10 mouse cellular contexts compared by ENCODE assay signal in the genomic region with DNA sequence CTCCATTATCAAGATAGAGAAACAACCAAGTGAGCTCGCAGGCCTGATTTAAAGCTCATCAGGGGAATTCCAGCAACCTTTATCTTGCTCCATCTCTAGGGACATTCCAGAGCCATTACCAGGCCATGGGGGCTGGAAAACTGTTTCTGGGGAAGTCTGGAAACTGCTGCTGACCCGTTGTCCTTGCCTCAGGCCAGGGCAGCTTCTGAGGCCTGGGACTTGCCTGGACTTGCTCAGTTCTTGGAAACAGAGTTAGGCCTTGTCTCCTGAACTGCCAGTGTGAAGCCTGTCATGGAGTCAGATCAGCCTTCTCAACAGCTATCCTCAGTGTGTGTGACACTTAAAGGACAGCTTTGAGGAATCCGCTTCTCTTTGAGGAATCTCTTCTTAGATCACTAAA. TPM values are rescaled to one million over a fixed set of nuclear protein-coding genes. Genes with fewer than 3 reads are reported as not detected.
A peak's percentile ranks its signal among the peaks of the same experiment; 100 is the strongest.
DNase-seq lines count a peak whose midpoint lies in the region; ATAC-seq and TF ChIP-seq lines count a peak whose summit lies in the region.
"Had no signal": no experiment of that assay in that cellular context is flagged by ENCODE, and none has a peak within 500 bp of the region (broad histone marks: within the 10 kb centered on the region; RNA-seq: fewer than 3 reads in every experiment).

No protein-coding gene starts in this region.

- WGBS in forebrain, embryonic 10.5 days: 68% methylated on average over 3 of the region's 3 CpGs
- WGBS in forebrain, embryonic 11.5 days: 71% methylated on average over 3 of the region's 3 CpGs
- WGBS in midbrain, embryonic 10.5 days: 72% methylated on average over 3 of the region's 3 CpGs
- WGBS in midbrain, embryonic 16.5 days: 72% methylated on average over 3 of the region's 3 CpGs
- 31% methylated on average over 3 of the region's 3 CpGs for WGBS in embryonic facial prominence, embryonic 14.5 days
- 40% methylated on average over 3 of the region's 3 CpGs for WGBS in limb, embryonic 14.5 days

- DNase-seq in forebrain, embryonic 10.5 days (ENCODE audit: extremely low spot score, low spot score): no peak
- no peak for DNase-seq in forebrain, embryonic 11.5 days (ENCODE audit: low spot score)
- DNase-seq in midbrain, embryonic 10.5 days (ENCODE audit: low spot score): no peak
- no peak for DNase-seq in embryonic facial prominence, embryonic 14.5 days (ENCODE audit: low spot score)
- DNase-seq in limb, embryonic 14.5 days (ENCODE audit: low spot score): no peak
- DNase-seq in frontal cortex, postnatal 14 days (ENCODE audit: low spot score in 2 of 2): no peak
- DNase-seq in thymus, postnatal 4 days: no peak
- DNase-seq: B cell, adult 2 months; liver, embryonic 13.5 days had no signal

- no peak for TF ChIP-seq POLR2A in limb, embryonic 14.5 days (IDR thresholded peaks at IDR 0.05; ENCODE audit: borderline replicate concordance, extremely low read depth, insufficient read depth, insufficient read length)

- H3K4me3 ChIP-seq in forebrain, embryonic 10.5 days: no peak overlapping the region
- no peak overlapping the region for H3K4me3 ChIP-seq in forebrain, embryonic 11.5 days (ENCODE audit: low read depth, low read length)
- H3K4me3 ChIP-seq in midbrain, embryonic 10.5 days: no peak overlapping the region
- H3K4me3 ChIP-seq in midbrain, embryonic 16.5 days (ENCODE audit: low read depth, low read length): no peak overlapping the region
- no peak overlapping the region for H3K4me3 ChIP-seq in embryonic facial prominence, embryonic 14.5 days (ENCODE audit: low read depth, low read length)
- H3K4me3 ChIP-seq in limb, embryonic 14.5 days (replicated peaks; ENCODE audit: low read length): no peak overlapping the region
- H3K4me3 ChIP-seq: liver, embryonic 13.5 days had no signal

- H3K4me2 ChIP-seq in forebrain, embryonic 11.5 days (ENCODE audit: low read depth, low read length, severe bottlenecking): no peak overlapping the region
- H3K4me2 ChIP-seq in midbrain, embryonic 16.5 days (ENCODE audit: low read length): no peak overlapping the region
- H3K4me2 ChIP-seq in embryonic facial prominence, embryonic 14.5 days (ENCODE audit: low read depth, low read length): no peak overlapping the region
- H3K4me2 ChIP-seq in limb, embryonic 14.5 days (replicated peaks; ENCODE audit: low read depth, low read length, severe bottlenecking): no peak overlapping the region
- H3K4me2 ChIP-seq: liver, embryonic 13.5 days had no signal

- no peaks in the 10 kb centered on the region for H3K9me3 ChIP-seq in forebrain, embryonic 10.5 days
- H3K9me3 ChIP-seq in forebrain, embryonic 11.5 days (ENCODE audit: control insufficient read depth, low read length): no peaks in the 10 kb centered on the region
- no peaks in the 10 kb centered on the region for H3K9me3 ChIP-seq in midbrain, embryonic 10.5 days (replicated peaks)
- no peaks in the 10 kb centered on the region for H3K9me3 ChIP-seq in midbrain, embryonic 16.5 days (replicated peaks; ENCODE audit: control insufficient read depth, low read length, poor library complexity, severe bottlenecking)
- H3K9me3 ChIP-seq in embryonic facial prominence, embryonic 14.5 days (ENCODE audit: control insufficient read depth, low read length): 0 out of 2 replicates have a peak, but pooled peaks cover 2% of the 10 kb centered on the region
- no peaks in the 10 kb centered on the region for H3K9me3 ChIP-seq in limb, embryonic 14.5 days (ENCODE audit: control insufficient read depth, low read length)
- H3K9me3 ChIP-seq: liver, embryonic 13.5 days had no signal

- H3K27ac ChIP-seq in forebrain, embryonic 10.5 days: peak overlapping the region; percentile 76
- no peak overlapping the region for H3K27ac ChIP-seq in forebrain, embryonic 11.5 days (ENCODE audit: low read depth, low read length)
- peak overlapping the region; percentile 46; the same call in 1 of the 2 replicates for H3K27ac ChIP-seq in midbrain, embryonic 10.5 days (replicated peaks)
- no peak overlapping the region for H3K27ac ChIP-seq in midbrain, embryonic 16.5 days (ENCODE audit: low read length)
- no peak overlapping the region for H3K27ac ChIP-seq in embryonic facial prominence, embryonic 14.5 days (replicated peaks; ENCODE audit: low read depth, low read length)
- no peak overlapping the region for H3K27ac ChIP-seq in limb, embryonic 14.5 days (replicated peaks; ENCODE audit: low read depth, low read length)
- H3K27ac ChIP-seq: liver, embryonic 13.5 days had no signal

- no peaks in the 10 kb centered on the region for H3K27me3 ChIP-seq in forebrain, embryonic 10.5 days (ENCODE audit: poor library complexity, severe bottlenecking)
- H3K27me3 ChIP-seq in forebrain, embryonic 11.5 days (ENCODE audit: control insufficient read depth, insufficient read depth, low read length): no peaks in the 10 kb centered on the region
- no peaks in the 10 kb centered on the region for H3K27me3 ChIP-seq in midbrain, embryonic 10.5 days (ENCODE audit: low read depth, poor library complexity, severe bottlenecking)
- H3K27me3 ChIP-seq in midbrain, embryonic 16.5 days (ENCODE audit: control insufficient read depth, insufficient read depth, low read depth, low read length): no peaks in the 10 kb centered on the region
- H3K27me3 ChIP-seq in embryonic facial prominence, embryonic 14.5 days (replicated peaks; ENCODE audit: control insufficient read depth, insufficient read depth, low read length): no peaks in the 10 kb centered on the region
- H3K27me3 ChIP-seq in limb, embryonic 14.5 days (ENCODE audit: control insufficient read depth, insufficient read depth, low read length): no peaks in the 10 kb centered on the region
- H3K27me3 ChIP-seq: liver, embryonic 13.5 days had no signal

- no peak overlapping the region for H3K9ac ChIP-seq in forebrain, embryonic 11.5 days (ENCODE audit: low read length)
- no peak overlapping the region for H3K9ac ChIP-seq in midbrain, embryonic 16.5 days (ENCODE audit: low read depth, low read length)
- no peak overlapping the region for H3K9ac ChIP-seq in embryonic facial prominence, embryonic 14.5 days (ENCODE audit: low read depth, low read length)
- peak overlapping the region; percentile 5; the same call in 1 of the 2 replicates for H3K9ac ChIP-seq in limb, embryonic 14.5 days (ENCODE audit: low read depth, low read length, severe bottlenecking)
- H3K9ac ChIP-seq: liver, embryonic 13.5 days had no signal

- peaks cover 18% of the 10 kb centered on the region for H3K4me1 ChIP-seq in forebrain, embryonic 10.5 days
- no peaks in the 10 kb centered on the region for H3K4me1 ChIP-seq in forebrain, embryonic 11.5 days (replicated peaks; ENCODE audit: control insufficient read depth, insufficient read depth, low read length)
- peaks cover 13% of the 10 kb centered on the region; the same call in 1 of the 2 replicates for H3K4me1 ChIP-seq in midbrain, embryonic 10.5 days
- no peaks in the 10 kb centered on the region for H3K4me1 ChIP-seq in midbrain, embryonic 16.5 days (ENCODE audit: control insufficient read depth, insufficient read depth, low read length)
- peaks cover 6% of the 10 kb centered on the region; the same call in 1 of the 2 replicates for H3K4me1 ChIP-seq in embryonic facial prominence, embryonic 14.5 days (ENCODE audit: control insufficient read depth, insufficient read depth, low read length)
- peaks cover 6% of the 10 kb centered on the region; the same call in 1 of the 2 replicates for H3K4me1 ChIP-seq in limb, embryonic 14.5 days (ENCODE audit: control insufficient read depth, insufficient read depth, low read length)
- H3K4me1 ChIP-seq: liver, embryonic 13.5 days had no signal

- H3K36me3 ChIP-seq in forebrain, embryonic 10.5 days (replicated peaks): peaks cover 18% of the 10 kb centered on the region
- H3K36me3 ChIP-seq in forebrain, embryonic 11.5 days (ENCODE audit: control insufficient read depth, insufficient read depth, low read length): peaks cover 2% of the 10 kb centered on the region; the same call in 1 of the 2 replicates
- peaks cover 20% of the 10 kb centered on the region for H3K36me3 ChIP-seq in midbrain, embryonic 10.5 days
- H3K36me3 ChIP-seq in midbrain, embryonic 16.5 days (ENCODE audit: control insufficient read depth, insufficient read depth, low read length): peaks cover 7% of the 10 kb centered on the region; the same call in 1 of the 2 replicates
- H3K36me3 ChIP-seq in embryonic facial prominence, embryonic 14.5 days (ENCODE audit: control insufficient read depth, insufficient read depth, low read length): peaks cover 15% of the 10 kb centered on the region
- peaks cover 14% of the 10 kb centered on the region for H3K36me3 ChIP-seq in limb, embryonic 14.5 days (ENCODE audit: control insufficient read depth, insufficient read depth, low read length)

- ATAC-seq in forebrain, embryonic 11.5 days (replicated peaks; ENCODE audit: low FRiP score): no peak
- ATAC-seq in midbrain, embryonic 16.5 days: no peak
- ATAC-seq in embryonic facial prominence, embryonic 14.5 days (ENCODE audit: low read depth): peak; percentile 3; the same call in 1 of the 2 replicates
- ATAC-seq in limb, embryonic 14.5 days (ENCODE audit: low FRiP score, low read depth): no peak

RNA-seq across cellular contexts. Expression of gene Ltc4s, which starts 13.8 kb away (rescaled TPM):
- 0.79 and 1.1 TPM in 2 replicates for polyA plus RNA-seq in forebrain, embryonic 10.5 days (2016; fragmentation: Nextera tagmentation; extraction: Ambion mirVana)
- 0.51 and 0.81 TPM in 2 replicates for polyA plus RNA-seq in forebrain, embryonic 11.5 days (2014; fragmentation: Nextera tagmentation; extraction: Ambion mirVana)
- polyA plus RNA-seq in midbrain, embryonic 10.5 days (2016; fragmentation: Nextera tagmentation; extraction: Ambion mirVana): 0.75 and 1.2 TPM in 2 replicates
- polyA plus RNA-seq in midbrain, embryonic 16.5 days (2015; fragmentation: Nextera tagmentation; extraction: Ambion mirVana): 1.8 and 3.3 TPM in 2 replicates
- 3.7 and 5.2 TPM in 2 replicates for polyA plus RNA-seq in embryonic facial prominence, embryonic 14.5 days (2014; fragmentation: Nextera tagmentation; extraction: Ambion mirVana)
- 4.0 and 7.1 TPM in 2 replicates for polyA plus RNA-seq in limb, embryonic 14.5 days (2012; rRNA removed)
- 2.5 and 3.9 TPM in 2 replicates for polyA plus RNA-seq in limb, embryonic 14.5 days (2014; fragmentation: Nextera tagmentation; extraction: Ambion mirVana)

RNA-seq across cellular contexts. Expression of gene Maml1, which starts 39.9 kb away (rescaled TPM):
- polyA plus RNA-seq in forebrain, embryonic 10.5 days (2016; fragmentation: Nextera tagmentation; extraction: Ambion mirVana): 5.4 and 5.8 TPM in 2 replicates
- 10.0 and 11.9 TPM in 2 replicates for polyA plus RNA-seq in forebrain, embryonic 11.5 days (2014; fragmentation: Nextera tagmentation; extraction: Ambion mirVana)
- 5.4 and 5.6 TPM in 2 replicates for polyA plus RNA-seq in midbrain, embryonic 10.5 days (2016; fragmentation: Nextera tagmentation; extraction: Ambion mirVana)
- polyA plus RNA-seq in midbrain, embryonic 16.5 days (2015; fragmentation: Nextera tagmentation; extraction: Ambion mirVana): 2.0 and 2.5 TPM in 2 replicates
- 10.0 and 10.7 TPM in 2 replicates for polyA plus RNA-seq in embryonic facial prominence, embryonic 14.5 days (2014; fragmentation: Nextera tagmentation; extraction: Ambion mirVana)
- polyA plus RNA-seq in limb, embryonic 14.5 days (2012; rRNA removed): 25.2 and 30.9 TPM in 2 replicates
- 13.7 and 15.3 TPM in 2 replicates for polyA plus RNA-seq in limb, embryonic 14.5 days (2014; fragmentation: Nextera tagmentation; extraction: Ambion mirVana)

RNA-seq across cellular contexts. Expression of gene Mgat4b, which starts 41.5 kb away (rescaled TPM):
- 10.8 and 13.2 TPM in 2 replicates for polyA plus RNA-seq in forebrain, embryonic 10.5 days (2016; fragmentation: Nextera tagmentation; extraction: Ambion mirVana)
- 24.2 and 30.9 TPM in 2 replicates for polyA plus RNA-seq in forebrain, embryonic 11.5 days (2014; fragmentation: Nextera tagmentation; extraction: Ambion mirVana)
- polyA plus RNA-seq in midbrain, embryonic 10.5 days (2016; fragmentation: Nextera tagmentation; extraction: Ambion mirVana): 12.1 and 18.1 TPM in 2 replicates
- polyA plus RNA-seq in midbrain, embryonic 16.5 days (2015; fragmentation: Nextera tagmentation; extraction: Ambion mirVana): 33.3 and 38.3 TPM in 2 replicates
- polyA plus RNA-seq in embryonic facial prominence, embryonic 14.5 days (2014; fragmentation: Nextera tagmentation; extraction: Ambion mirVana): 22.5 and 22.6 TPM in 2 replicates
- polyA plus RNA-seq in limb, embryonic 14.5 days (2012; rRNA removed): 34.5 and 45.3 TPM in 2 replicates
- polyA plus RNA-seq in limb, embryonic 14.5 days (2014; fragmentation: Nextera tagmentation; extraction: Ambion mirVana): 21.1 and 23.6 TPM in 2 replicates

RNA-seq across cellular contexts. Expression of gene Sqstm1, which starts 41.5 kb away (rescaled TPM):
- polyA plus RNA-seq in forebrain, embryonic 10.5 days (2016; fragmentation: Nextera tagmentation; extraction: Ambion mirVana): 117 and 122 TPM in 2 replicates
- 148 and 164 TPM in 2 replicates for polyA plus RNA-seq in forebrain, embryonic 11.5 days (2014; fragmentation: Nextera tagmentation; extraction: Ambion mirVana)
- polyA plus RNA-seq in midbrain, embryonic 10.5 days (2016; fragmentation: Nextera tagmentation; extraction: Ambion mirVana): 136 and 165 TPM in 2 replicates
- 374 and 394 TPM in 2 replicates for polyA plus RNA-seq in midbrain, embryonic 16.5 days (2015; fragmentation: Nextera tagmentation; extraction: Ambion mirVana)
- polyA plus RNA-seq in embryonic facial prominence, embryonic 14.5 days (2014; fragmentation: Nextera tagmentation; extraction: Ambion mirVana): 239 and 247 TPM in 2 replicates
- 112 and 120 TPM in 2 replicates for polyA plus RNA-seq in limb, embryonic 14.5 days (2012; rRNA removed)
- 214 and 227 TPM in 2 replicates for polyA plus RNA-seq in limb, embryonic 14.5 days (2014; fragmentation: Nextera tagmentation; extraction: Ambion mirVana)

Comparison
In these comparisons a context has a peak if more than half of its experiments do, and no peak if none do; other contexts are left out.
1. H3K27ac ChIP-seq: peak in forebrain, embryonic 10.5 days (single experiment) and midbrain, embryonic 10.5 days (single experiment); none in forebrain, embryonic 11.5 days (single experiment), midbrain, embryonic 16.5 days (single experiment), embryonic facial prominence, embryonic 14.5 days (single experiment) and limb, embryonic 14.5 days (single experiment).